Mouse (Mus musculus) myocyte (in vitro differentiated cells): ENCODE data around the gene Pcbp3. TPM values are rescaled to one million over a fixed set of nuclear protein-coding genes. Genes with fewer than 3 reads are reported as not detected.

Experiments used
- H3K27me3 ChIP-seq: one replicate; pipeline ENCODE4 v1.6.1; 2011; ENCODE audit not compliant: control insufficient read depth, insufficient read depth, insufficient read length
- H3K36me3 ChIP-seq: one replicate; pipeline ENCODE4 v1.6.1; 2011; ENCODE audit not compliant: control insufficient read depth, insufficient read depth
- H3K4me2 ChIP-seq: one replicate; pipeline ENCODE4 v1.6.1; 2011; ENCODE audit warnings: low read depth, control low read depth
- H3K4me3 ChIP-seq: one replicate; pipeline ENCODE4 v1.5.1; 2011; ENCODE audit warnings: mild to moderate bottlenecking, control low read depth, moderate library complexity
- H3K79me2 ChIP-seq: one replicate; pipeline ENCODE4 v1.6.1; 2011; ENCODE audit not compliant: control insufficient read depth, insufficient read depth
- H3ac ChIP-seq: one replicate; pipeline ENCODE4 v1.6.1; 2011; ENCODE audit not compliant: control insufficient read depth, insufficient read length
- CEBPB ChIP-seq: IDR thresholded peaks from 2 replicates; pipeline ENCODE4 v1.6.1; 2011; ENCODE audit warnings: mild to moderate bottlenecking, moderate library complexity; ENCODE audit not compliant: poor library complexity, insufficient read depth, severe bottlenecking
- E2F4 ChIP-seq: IDR thresholded peaks from one replicate; pipeline ENCODE4 v1.6.1; 2011; ENCODE audit warnings: mild to moderate bottlenecking, control low read depth, moderate library complexity; ENCODE audit not compliant: insufficient read depth
- MAX ChIP-seq: IDR thresholded peaks from one replicate; pipeline ENCODE4 v1.6.1; 2011; ENCODE audit warnings: low read depth, mild to moderate bottlenecking, control low read depth
- MYOD1 ChIP-seq, 3 experiments: IDR thresholded peaks; one replicate each; pipeline ENCODE4 v1.6.1; 2011; ENCODE audit warnings: control low read depth in 2 of 3, low read depth in 2 of 3, mild to moderate bottlenecking in 2 of 3, moderate library complexity in 1 of 3; ENCODE audit not compliant: insufficient read length in 2 of 3, control insufficient read depth in 1 of 3
- MYOG ChIP-seq, 3 experiments: IDR thresholded peaks; one replicate each; pipeline ENCODE4 v1.6.1; 2011; ENCODE audit warnings: control low read depth in 2 of 3, low read depth in 2 of 3, mild to moderate bottlenecking in 2 of 3; ENCODE audit not compliant: insufficient read length in 2 of 3, control insufficient read depth in 1 of 3, insufficient read depth in 1 of 3
- POLR2A ChIP-seq: IDR thresholded peaks from one replicate; pipeline ENCODE4 v1.6.1; 2011; ENCODE audit warnings: low read depth, mild to moderate bottlenecking, control low read depth, moderate library complexity; ENCODE audit not compliant: insufficient read length
- POLR2AphosphoS2 ChIP-seq: IDR thresholded peaks from one replicate; pipeline ENCODE4 v1.6.1; 2011; ENCODE audit warnings: low read depth, control low read depth; ENCODE audit not compliant: insufficient read length
- REST ChIP-seq: IDR thresholded peaks from one replicate; pipeline ENCODE4 v1.6.1; 2011; ENCODE audit warnings: mild to moderate bottlenecking, control low read depth, moderate library complexity; ENCODE audit not compliant: insufficient read depth, insufficient read length
- SRF ChIP-seq: IDR thresholded peaks from one replicate; pipeline ENCODE4 v1.6.1; 2011; ENCODE audit warnings: low read depth; ENCODE audit not compliant: control insufficient read depth, insufficient read length
- TCF12 ChIP-seq: IDR thresholded peaks from one replicate; pipeline ENCODE4 v1.6.1; 2011; ENCODE audit warnings: mild to moderate bottlenecking, control low read depth; ENCODE audit not compliant: poor library complexity, insufficient read depth, severe bottlenecking
- TCF3 ChIP-seq: IDR thresholded peaks from one replicate; pipeline ENCODE4 v1.6.1; 2011; ENCODE audit warnings: low read depth, control low read depth; ENCODE audit not compliant: insufficient read length
- USF1 ChIP-seq: IDR thresholded peaks from one replicate; pipeline ENCODE4 v1.6.1; 2011; ENCODE audit warnings: low read depth, mild to moderate bottlenecking, control low read depth, moderate library complexity
- polyA plus RNA-seq: library from polyadenylated mRNA; unstranded; fragments of >200 nt; fragmentation: generic; extraction: Trizol; gene quantifications from one replicate; pipeline ENCODE4 v1.2.1, GENCODE M21; 2012; ENCODE audit warnings: missing spikeins

The Pcbp3 gene
- polyA plus RNA-seq, 1 experiment: 10.0 TPM

DNA sequence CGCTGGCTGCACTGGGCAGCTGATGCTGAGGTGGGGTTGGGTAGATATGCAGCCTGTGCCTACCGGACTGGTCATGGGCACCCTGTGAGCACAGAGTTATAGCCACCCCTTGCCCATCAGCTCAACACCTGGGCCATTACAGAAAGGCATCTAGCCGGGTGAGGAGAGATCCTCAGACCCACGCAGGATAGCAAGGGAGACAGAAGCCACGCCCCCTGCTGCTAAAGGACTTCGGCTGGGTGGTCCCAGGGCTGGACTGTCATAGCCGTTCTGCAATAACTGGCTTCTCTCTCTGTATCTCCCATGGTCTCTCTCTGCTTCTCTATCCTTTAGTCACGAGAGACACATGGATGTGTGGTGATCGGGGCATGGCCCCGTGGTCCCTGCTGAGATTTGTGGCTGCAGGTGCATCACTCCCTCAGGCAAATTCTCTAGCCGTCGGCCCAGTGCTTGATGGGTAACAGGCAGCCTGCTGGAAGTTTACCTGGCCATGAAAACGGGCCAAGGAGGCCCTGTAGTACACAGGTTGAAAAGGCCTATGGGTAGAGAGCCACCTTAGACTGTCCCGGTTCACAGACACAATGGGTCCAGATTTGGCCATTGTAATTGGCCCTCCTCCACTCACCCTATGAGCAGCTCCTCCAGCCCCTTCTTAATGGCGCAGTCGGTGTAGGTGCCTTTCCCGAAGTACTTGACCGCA, 238.8 kb downstream of the Pcbp3 start:
- Histone ChIP-seq H3K4me2 (no peak overlapping the region), H3K79me2 (no peaks in the 10 kb centered on the region), H3K36me3 (no peaks in the 10 kb centered on the region), H3K4me3 (no peak overlapping the region), H3K27me3 (no peaks in the 10 kb centered on the region), H3ac (no peak overlapping the region)
- TF ChIP-seq POLR2AphosphoS2: no peak
- no peak for TF ChIP-seq MYOD1 (IDR thresholded peaks at IDR 0.05; ENCODE audit: control insufficient read depth in 1 of 3, insufficient read length in 2 of 3, low read depth in 2 of 3)

DNA sequence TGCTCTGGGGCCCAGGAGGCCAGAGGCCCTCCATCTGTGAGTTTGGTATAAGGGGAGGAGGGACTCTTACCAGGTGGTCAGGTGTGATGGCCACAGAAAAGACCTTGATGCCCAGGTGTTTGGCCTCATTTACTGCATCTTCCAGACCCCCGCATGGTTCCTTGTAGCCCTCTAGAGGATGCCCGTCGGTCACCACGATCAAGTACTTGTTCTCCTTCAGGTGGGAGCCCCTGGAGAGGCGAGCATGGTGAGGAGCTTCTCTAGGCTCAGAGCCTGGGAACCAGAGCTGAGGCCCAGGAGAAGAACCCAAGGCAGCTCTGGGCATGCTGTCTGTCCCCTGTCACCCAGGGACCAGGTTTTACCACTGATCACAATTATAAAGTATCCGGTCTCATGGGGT, 239.9 kb downstream of the Pcbp3 start:
- Histone ChIP-seq H3K4me2 (no peak overlapping the region), H3K4me3 (no peak overlapping the region), H3K36me3 (no peaks in the 10 kb centered on the region), H3K79me2 (no peaks in the 10 kb centered on the region), H3K27me3 (no peaks in the 10 kb centered on the region), H3ac (no peak overlapping the region)
- TF ChIP-seq USF1 (no peak), TCF3 (no peak), SRF (no peak), POLR2AphosphoS2 (no peak), CEBPB (no peak), MAX (no peak), MYOD1 (IDR thresholded peaks at IDR 0.05; ENCODE audit: control insufficient read depth in 1 of 3, insufficient read length in 2 of 3, low read depth in 2 of 3) (no peak), POLR2A (no peak), E2F4 (no peak), TCF12 (no peak), MYOG (IDR thresholded peaks at IDR 0.05; ENCODE audit: control insufficient read depth in 1 of 3, insufficient read depth in 1 of 3, insufficient read length in 2 of 3, low read depth in 2 of 3) (no peak), REST (no peak)

DNA sequence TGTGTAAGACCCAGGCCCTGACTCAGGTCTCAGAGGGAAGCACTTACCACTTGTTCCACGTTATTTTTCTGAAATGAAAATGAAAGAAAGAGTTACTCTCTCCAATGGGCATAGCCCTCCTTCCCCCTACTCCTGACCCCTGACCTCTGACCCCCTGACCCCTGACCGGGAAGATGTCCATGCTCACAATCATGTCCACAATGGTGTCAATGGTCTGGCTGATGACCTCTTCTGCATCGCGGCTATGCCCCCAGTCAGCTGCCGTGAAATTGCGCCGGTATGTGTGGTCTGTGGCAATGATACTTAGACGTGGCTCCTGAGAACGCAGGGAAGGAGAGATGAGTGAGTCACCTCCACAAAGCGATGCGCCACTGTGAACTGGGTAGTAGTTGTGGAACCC, 240.5 kb downstream of the Pcbp3 start:
- no peak overlapping the region for H3K4me2 ChIP-seq
- no peak overlapping the region for H3ac ChIP-seq
- TF ChIP-seq TCF12 (no peak), POLR2A (no peak), MYOD1 (IDR thresholded peaks at IDR 0.05; ENCODE audit: control insufficient read depth in 1 of 3, insufficient read length in 2 of 3, low read depth in 2 of 3) (no peak)
- no peaks in the 10 kb centered on the region for H3K79me2 ChIP-seq
- no peaks in the 10 kb centered on the region for H3K27me3 ChIP-seq
- no peaks in the 10 kb centered on the region for H3K36me3 ChIP-seq
- H3K4me3 ChIP-seq: no peak overlapping the region

DNA sequence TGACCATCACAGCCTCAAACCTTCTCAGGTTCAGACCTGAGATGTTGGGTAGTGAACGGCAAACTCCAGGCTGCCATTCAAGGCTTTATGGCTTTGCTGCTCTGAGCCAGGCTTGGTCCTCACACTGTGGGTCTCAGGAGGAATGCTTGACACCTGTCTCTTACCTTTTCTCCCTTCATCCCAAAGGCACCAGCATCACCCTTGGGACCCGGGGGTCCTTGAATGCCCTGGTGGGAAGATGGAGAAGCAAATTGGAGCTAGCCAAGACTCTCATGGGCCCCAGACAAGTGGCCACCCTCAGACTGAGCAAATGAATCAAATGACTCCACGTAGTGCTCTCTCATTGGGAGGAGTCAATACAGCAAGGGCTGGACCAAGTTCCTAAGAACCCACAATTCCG, 244.1 kb downstream of the Pcbp3 start:
- H3ac ChIP-seq: no peak overlapping the region
- H3K79me2 ChIP-seq: no peaks in the 10 kb centered on the region
- no peaks in the 10 kb centered on the region for H3K27me3 ChIP-seq
- H3K4me2 ChIP-seq: no peak overlapping the region
- no peak overlapping the region for H3K4me3 ChIP-seq
- H3K36me3 ChIP-seq: no peaks in the 10 kb centered on the region
- no peak for TF ChIP-seq MYOG (IDR thresholded peaks at IDR 0.05; ENCODE audit: control insufficient read depth in 1 of 3, insufficient read depth in 1 of 3, insufficient read length in 2 of 3, low read depth in 2 of 3)
- TF ChIP-seq USF1: no peak
- no peak for TF ChIP-seq REST
- TF ChIP-seq TCF3: no peak
- TF ChIP-seq E2F4: no peak
- TF ChIP-seq TCF12: no peak
- no peak for TF ChIP-seq SRF
- TF ChIP-seq POLR2A: no peak
- no peak for TF ChIP-seq POLR2AphosphoS2
- no peak for TF ChIP-seq MYOD1 (IDR thresholded peaks at IDR 0.05; ENCODE audit: control insufficient read depth in 1 of 3, insufficient read length in 2 of 3, low read depth in 2 of 3)
- no peak for TF ChIP-seq CEBPB
- no peak for TF ChIP-seq MAX

DNA sequence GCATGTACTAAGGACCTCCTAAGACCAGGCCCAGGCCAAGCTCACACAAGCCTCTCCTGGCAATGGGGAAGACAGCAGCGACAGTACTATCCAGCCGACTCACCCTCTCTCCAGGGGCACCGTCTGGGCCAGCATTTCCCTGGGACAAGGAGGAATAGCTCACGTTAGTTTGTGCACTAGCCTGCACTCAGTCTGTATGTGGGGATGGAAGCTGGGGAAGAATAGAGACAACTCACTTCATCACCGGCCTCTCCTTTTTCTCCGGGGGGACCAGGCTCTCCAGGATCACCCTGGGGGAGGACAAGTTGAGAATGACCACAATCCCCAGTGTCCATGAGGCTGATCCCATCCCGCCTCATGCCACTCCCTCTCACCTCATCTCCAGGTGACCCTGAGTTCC, 244.7 kb downstream of the Pcbp3 start:
- no peak for TF ChIP-seq MAX
- no peak for TF ChIP-seq REST
- no peak for TF ChIP-seq USF1
- TF ChIP-seq SRF: no peak
- no peak for TF ChIP-seq POLR2A
- no peak for TF ChIP-seq TCF3
- TF ChIP-seq POLR2AphosphoS2: no peak
- TF ChIP-seq MYOD1 (IDR thresholded peaks at IDR 0.05; ENCODE audit: control insufficient read depth in 1 of 3, insufficient read length in 2 of 3, low read depth in 2 of 3): no peak
- TF ChIP-seq MYOG (IDR thresholded peaks at IDR 0.05; ENCODE audit: control insufficient read depth in 1 of 3, insufficient read depth in 1 of 3, insufficient read length in 2 of 3, low read depth in 2 of 3): no peak
- TF ChIP-seq TCF12: no peak
- no peak for TF ChIP-seq E2F4
- no peak overlapping the region for H3K4me3 ChIP-seq
- no peak overlapping the region for H3ac ChIP-seq
- no peaks in the 10 kb centered on the region for H3K27me3 ChIP-seq
- no peaks in the 10 kb centered on the region for H3K36me3 ChIP-seq
- no peaks in the 10 kb centered on the region for H3K79me2 ChIP-seq
- no peak overlapping the region for H3K4me2 ChIP-seq
